Mouse (Mus musculus) T-helper 2 cell (primary cell): ENCODE measurements around the gene Ift172.
"Not testable (repeated sequence)": the region's sequence is repeated elsewhere in the genome, so short reads cannot be mapped to it uniquely, and the experiment has no call there.

Experiments
- in situ Hi-C: fragments of 300-600 bp; cut with MboI, MseI; formaldehyde crosslinking; loops from one replicate; pipeline ENCODE4 v1.15.1; 2025; ENCODE audit warnings: high pct_unique_total_duplicates

The Ift172 gene

GRCm38 (mm10) chr5:31218294-31218693, 72.6 kb downstream of the Ift172 start:
- in situ Hi-C loops, result no loop called here

- in situ Hi-C loops, result not testable (repeated sequence)
These were observed 74.4 kb downstream of the Ift172 start for GRCm38 (mm10) chr5:31216554-31216953.

- in situ Hi-C loops, result no loop called here
These were observed 86.5 kb downstream of the Ift172 start for GRCm38 (mm10) chr5:31204421-31204820.

GRCm38 (mm10) chr5:31203866-31204265, 87.0 kb downstream of the Ift172 start:
- in situ Hi-C loops, result no loop called here
